Comparison of ENCODE assay signal across 15 mouse cellular contexts in genomic region chr1:172523699-172524101, GRCm38 (mm10). TPM values are rescaled to one million over a fixed set of nuclear protein-coding genes. Genes with fewer than 3 reads are reported as not detected.
DNase-seq lines count a peak whose midpoint lies in the region; ATAC-seq and TF ChIP-seq lines count a peak whose summit lies in the region.
"Had no signal": no experiment of that assay in that cellular context is flagged by ENCODE, and none has a peak within 500 bp of the region (broad histone marks: within the 10 kb centered on the region; RNA-seq: fewer than 3 reads in every experiment).

No protein-coding gene starts in this region.

- intact Hi-C loops in left cerebral cortex, postnatal 4 days (cut with DNase I) = loop anchor here (10.0 kb wide), 1 partner anchor 851 kb away; no protein-coding TSS in a partner anchor

- no peak overlapping the region for H3K4me3 ChIP-seq in embryonic facial prominence, embryonic 13.5 days
- H3K4me3 ChIP-seq in embryonic facial prominence, embryonic 10.5 days = no peak overlapping the region
- H3K4me3 ChIP-seq in testis, adult 2 months (ENCODE audit: control insufficient read depth, low read depth, low read length) = peak overlapping the region; percentile 11
- no peak overlapping the region for H3K4me3 ChIP-seq in lung, embryonic 14.5 days (ENCODE audit: low read depth, low read length)
- H3K4me3 ChIP-seq in midbrain, embryonic 13.5 days (replicated peaks) = no peak overlapping the region

- DNase-seq in embryonic facial prominence, embryonic 10.5 days (ENCODE audit: low spot score) = no peak
- DNase-seq in testis, postnatal 14 days (ENCODE audit: low spot score) = no peak
- peak; percentile 85 for DNase-seq in lung, embryonic 14.5 days
- no peak for DNase-seq in left cerebral cortex, adult 11 months (ENCODE audit: low spot score)
- DNase-seq in left cerebral cortex, postnatal 4 days = no peak
- DNase-seq: adrenal gland, postnatal 10 days had no signal

- no peak for TF ChIP-seq CTCF in testis, adult 2 months (IDR thresholded peaks at IDR 0.05; ENCODE audit: control insufficient read depth, insufficient read depth, insufficient replicate concordance, low read depth, low read length)
- TF ChIP-seq CTCF in lung, embryonic 14.5 days (IDR thresholded peaks at IDR 0.05; ENCODE audit: low read depth) = no peak

- WGBS in embryonic facial prominence, embryonic 13.5 days = 52% methylated on average over 12 of the region's 12 CpGs
- 73% methylated on average over 12 of the region's 12 CpGs for WGBS in embryonic facial prominence, embryonic 10.5 days
- WGBS in lung, embryonic 14.5 days = 25% methylated on average over 12 of the region's 12 CpGs
- WGBS in midbrain, embryonic 13.5 days = 79% methylated on average over 12 of the region's 12 CpGs

- no peak for ATAC-seq in embryonic facial prominence, embryonic 13.5 days (ENCODE audit: insufficient number of reproducible peaks, insufficient read depth, low FRiP score, low TSS enrichment, low read depth)
- ATAC-seq in lung, embryonic 14.5 days (ENCODE audit: insufficient read depth) = peak; percentile 53
- no peak for ATAC-seq in midbrain, embryonic 13.5 days
- ATAC-seq: forebrain, embryonic 16.5 days; hindbrain, postnatal 0 days had no signal

- peaks cover 31% of the 10 kb centered on the region for H3K4me1 ChIP-seq in embryonic facial prominence, embryonic 13.5 days
- H3K4me1 ChIP-seq in embryonic facial prominence, embryonic 10.5 days = peaks cover 38% of the 10 kb centered on the region
- peaks cover 12% of the 10 kb centered on the region for H3K4me1 ChIP-seq in testis, adult 2 months (ENCODE audit: control insufficient read depth, insufficient read depth, low read length)
- peaks cover 31% of the 10 kb centered on the region for H3K4me1 ChIP-seq in lung, embryonic 14.5 days (ENCODE audit: insufficient read depth)
- H3K4me1 ChIP-seq in midbrain, embryonic 13.5 days (replicated peaks) = peaks cover 25% of the 10 kb centered on the region

- no peak overlapping the region for H3K4me2 ChIP-seq in embryonic facial prominence, embryonic 13.5 days
- H3K4me2 ChIP-seq in lung, embryonic 14.5 days = no peak overlapping the region
- no peak overlapping the region for H3K4me2 ChIP-seq in midbrain, embryonic 13.5 days (replicated peaks)
- H3K4me2 ChIP-seq: midbrain, embryonic 11.5 days had no signal

- no peaks in the 10 kb centered on the region for H3K36me3 ChIP-seq in embryonic facial prominence, embryonic 13.5 days
- no peaks in the 10 kb centered on the region for H3K36me3 ChIP-seq in embryonic facial prominence, embryonic 10.5 days (replicated peaks)
- no peaks in the 10 kb centered on the region for H3K36me3 ChIP-seq in testis, adult 2 months (ENCODE audit: control insufficient read depth, insufficient read depth, low read length)
- no peaks in the 10 kb centered on the region for H3K36me3 ChIP-seq in lung, embryonic 14.5 days (ENCODE audit: insufficient read depth)
- H3K36me3 ChIP-seq in midbrain, embryonic 13.5 days = no peaks in the 10 kb centered on the region

- TF ChIP-seq POLR2A in testis, adult 2 months (IDR thresholded peaks at IDR 0.05; ENCODE audit: control insufficient read depth, low read depth, low read length) = no peak

- H3K9ac ChIP-seq in embryonic facial prominence, embryonic 13.5 days = no peak overlapping the region
- H3K9ac ChIP-seq in lung, embryonic 14.5 days = no peak overlapping the region
- H3K9ac ChIP-seq in midbrain, embryonic 13.5 days (replicated peaks) = no peak overlapping the region
- H3K9ac ChIP-seq: liver, embryonic 14.5 days had no signal

- H3K9me3 ChIP-seq in embryonic facial prominence, embryonic 13.5 days = no peaks in the 10 kb centered on the region
- no peaks in the 10 kb centered on the region for H3K9me3 ChIP-seq in embryonic facial prominence, embryonic 10.5 days
- no peaks in the 10 kb centered on the region for H3K9me3 ChIP-seq in lung, embryonic 14.5 days (ENCODE audit: low read depth, low read length)
- H3K9me3 ChIP-seq in midbrain, embryonic 13.5 days = no peaks in the 10 kb centered on the region

- H3K27me3 ChIP-seq in embryonic facial prominence, embryonic 13.5 days = peaks cover 11% of the 10 kb centered on the region; the same call in 1 of the 2 replicates
- peaks cover 36% of the 10 kb centered on the region for H3K27me3 ChIP-seq in embryonic facial prominence, embryonic 10.5 days (replicated peaks; ENCODE audit: low read depth, poor library complexity, severe bottlenecking)
- H3K27me3 ChIP-seq in testis, adult 2 months (ENCODE audit: control insufficient read depth, insufficient read depth, low read length) = no peaks in the 10 kb centered on the region
- no peaks in the 10 kb centered on the region for H3K27me3 ChIP-seq in lung, embryonic 14.5 days (ENCODE audit: insufficient read depth, low read length)
- peaks cover 2% of the 10 kb centered on the region; the same call in 1 of the 2 replicates for H3K27me3 ChIP-seq in midbrain, embryonic 13.5 days

- H3K27ac ChIP-seq in embryonic facial prominence, embryonic 13.5 days = peak overlapping the region; percentile 4; the same call in 1 of the 2 replicates
- H3K27ac ChIP-seq in embryonic facial prominence, embryonic 10.5 days (replicated peaks) = no peak overlapping the region
- H3K27ac ChIP-seq in testis, adult 2 months (ENCODE audit: control insufficient read depth, insufficient read depth, low read depth, low read length) = no peak overlapping the region
- H3K27ac ChIP-seq in lung, embryonic 14.5 days (ENCODE audit: low read depth) = peak overlapping the region; percentile 72
- no peak overlapping the region for H3K27ac ChIP-seq in midbrain, embryonic 13.5 days
- H3K27ac ChIP-seq: hindbrain, postnatal 0 days; liver, embryonic 14.5 days had no signal

RNA-seq across cellular contexts. Expression of gene Cfap45, which starts 3.1 kb away (rescaled TPM):
- polyA plus RNA-seq in embryonic facial prominence, embryonic 13.5 days (2015; fragmentation: Nextera tagmentation; extraction: Ambion mirVana) = 2.0 and 2.3 TPM in 2 replicates
- 1.3 TPM in 2 replicates for polyA plus RNA-seq in embryonic facial prominence, embryonic 10.5 days (2016; fragmentation: Nextera tagmentation; extraction: Ambion mirVana)
- polyA plus RNA-seq in testis, adult 2 months (2012; rRNA removed) = 302 and 305 TPM in 2 replicates
- polyA plus RNA-seq in lung, embryonic 14.5 days (2014; fragmentation: Nextera tagmentation; extraction: Ambion mirVana) = 4.2 and 5.1 TPM in 2 replicates
- total RNA-seq in left cerebral cortex, postnatal 4 days (2021) = 1 to 10 TPM; 2.3 to 2.5 TPM
- 1.9 and 2.0 TPM in 2 replicates for polyA plus RNA-seq in midbrain, embryonic 13.5 days (2015; fragmentation: Nextera tagmentation; extraction: Ambion mirVana)

RNA-seq across cellular contexts. Expression of gene Tagln2, which starts 23.9 kb away (rescaled TPM):
- polyA plus RNA-seq in embryonic facial prominence, embryonic 13.5 days (2015; fragmentation: Nextera tagmentation; extraction: Ambion mirVana) = 133 and 135 TPM in 2 replicates
- polyA plus RNA-seq in embryonic facial prominence, embryonic 10.5 days (2016; fragmentation: Nextera tagmentation; extraction: Ambion mirVana) = 75.1 and 82.5 TPM in 2 replicates
- polyA plus RNA-seq in testis, adult 2 months (2012; rRNA removed) = 7.6 and 16.5 TPM in 2 replicates
- polyA plus RNA-seq in lung, embryonic 14.5 days (2014; fragmentation: Nextera tagmentation; extraction: Ambion mirVana) = 395 and 407 TPM in 2 replicates
- 10 to 100 TPM; 22.8 to 29.5 TPM for total RNA-seq in left cerebral cortex, postnatal 4 days (2021)
- 44.0 and 49.9 TPM in 2 replicates for polyA plus RNA-seq in midbrain, embryonic 13.5 days (2015; fragmentation: Nextera tagmentation; extraction: Ambion mirVana)

RNA-seq across cellular contexts. Expression of gene Vsig8, which starts 32.0 kb away (rescaled TPM):
- polyA plus RNA-seq in embryonic facial prominence, embryonic 13.5 days (2015; fragmentation: Nextera tagmentation; extraction: Ambion mirVana) = 0.40 and 0.77 TPM in 2 replicates
- 0.12 TPM in 1 of 2 replicates, not detected in the other for polyA plus RNA-seq in embryonic facial prominence, embryonic 10.5 days (2016; fragmentation: Nextera tagmentation; extraction: Ambion mirVana)
- polyA plus RNA-seq in testis, adult 2 months (2012; rRNA removed) = 12.1 and 14.1 TPM in 2 replicates
- polyA plus RNA-seq in lung, embryonic 14.5 days (2014; fragmentation: Nextera tagmentation; extraction: Ambion mirVana) = 0.24 TPM in 1 of 2 replicates, not detected in the other
- total RNA-seq in left cerebral cortex, postnatal 4 days (2021) = not detected
- 0.20 TPM in 1 of 2 replicates, not detected in the other for polyA plus RNA-seq in midbrain, embryonic 13.5 days (2015; fragmentation: Nextera tagmentation; extraction: Ambion mirVana)
- total RNA-seq: common myeloid progenitor, adult 5-6 weeks; gastrocnemius, postnatal 4 days had no signal
- polyA plus RNA-seq: liver, embryonic 14.5 days had no signal

RNA-seq across cellular contexts. Expression of gene Igsf9, which starts 42.1 kb away (rescaled TPM):
- polyA plus RNA-seq in embryonic facial prominence, embryonic 13.5 days (2015; fragmentation: Nextera tagmentation; extraction: Ambion mirVana) = 75.6 and 83.2 TPM in 2 replicates
- 92.8 and 95.9 TPM in 2 replicates for polyA plus RNA-seq in embryonic facial prominence, embryonic 10.5 days (2016; fragmentation: Nextera tagmentation; extraction: Ambion mirVana)
- polyA plus RNA-seq in testis, adult 2 months (2012; rRNA removed) = 66.1 and 68.5 TPM in 2 replicates
- polyA plus RNA-seq in lung, embryonic 14.5 days (2014; fragmentation: Nextera tagmentation; extraction: Ambion mirVana) = 23.5 and 26.0 TPM in 2 replicates
- 10 to 100 TPM; 57.2 to 67.9 TPM for total RNA-seq in left cerebral cortex, postnatal 4 days (2021)
- polyA plus RNA-seq in midbrain, embryonic 13.5 days (2015; fragmentation: Nextera tagmentation; extraction: Ambion mirVana) = 89.0 and 94.9 TPM in 2 replicates

RNA-seq across cellular contexts. Expression of gene Slamf9, which starts 48.5 kb away (rescaled TPM):
- 0.47 TPM in 1 of 2 replicates, not detected in the other for polyA plus RNA-seq in embryonic facial prominence, embryonic 13.5 days (2015; fragmentation: Nextera tagmentation; extraction: Ambion mirVana)
- polyA plus RNA-seq in embryonic facial prominence, embryonic 10.5 days (2016; fragmentation: Nextera tagmentation; extraction: Ambion mirVana) = not detected in 2 replicates
- 9.8 and 13.1 TPM in 2 replicates for polyA plus RNA-seq in testis, adult 2 months (2012; rRNA removed)
- 0.32 and 1.0 TPM in 2 replicates for polyA plus RNA-seq in lung, embryonic 14.5 days (2014; fragmentation: Nextera tagmentation; extraction: Ambion mirVana)
- under 1 TPM in 1 of 2 experiments, not detected in 1; 0.26 TPM for total RNA-seq in left cerebral cortex, postnatal 4 days (2021)
- polyA plus RNA-seq in midbrain, embryonic 13.5 days (2015; fragmentation: Nextera tagmentation; extraction: Ambion mirVana) = 0.31 TPM in 1 of 2 replicates, not detected in the other
- total RNA-seq: common myeloid progenitor, adult 5-6 weeks; hindbrain, postnatal 0 days had no signal
- polyA plus RNA-seq: forebrain, embryonic 16.5 days had no signal

Comparison
In these comparisons a context has a peak if more than half of its experiments do, and no peak if none do; other contexts are left out.
1. H3K27ac ChIP-seq: peak in embryonic facial prominence, embryonic 13.5 days (single experiment) and lung, embryonic 14.5 days (single experiment); none in embryonic facial prominence, embryonic 10.5 days (single experiment), testis, adult 2 months (single experiment) and midbrain, embryonic 13.5 days (single experiment).
2. RNA of gene Cfap45, which starts 3.1 kb away (polyA plus RNA-seq): 302 to 305 TPM in testis, adult 2 months; 4.2 to 5.1 TPM in lung, embryonic 14.5 days, 2.0 to 2.3 TPM in embryonic facial prominence, embryonic 13.5 days, 1.9 to 2.0 TPM in midbrain, embryonic 13.5 days and 1.3 TPM in embryonic facial prominence, embryonic 10.5 days; every median in the first group is over 10 times any median in the second.